Mouse (Mus musculus) layer of hippocampus, postnatal 14 days (tissue): ENCODE measurements at regions not wholly inside any gene's neighbourhood (a gene's known extent, or its start where the extent isn't known, plus 50 kb on each side); places are given as distances from the start of the nearest gene placed in this dataset.
"Not testable (repeated sequence)": the region's sequence is repeated elsewhere in the genome, so short reads cannot be mapped to it uniquely, and the experiment has no call there.

ENCODE experiments used
- DNase-seq, 2 experiments: peaks; one replicate each; pipeline ENCODE4 v3.0.0; 2021 to 2022; ENCODE audit warnings: low spot score in 2 of 2, mixed read lengths in 1 of 2

GRCm38 (mm10) chr10:33027055-33027454 is 53.3 kb upstream of the Trdn start:
- DNase-seq: no peak

GRCm38 (mm10) chr10:33022254-33022653 is 58.1 kb upstream of the Trdn start:
- no peak for DNase-seq

DNA sequence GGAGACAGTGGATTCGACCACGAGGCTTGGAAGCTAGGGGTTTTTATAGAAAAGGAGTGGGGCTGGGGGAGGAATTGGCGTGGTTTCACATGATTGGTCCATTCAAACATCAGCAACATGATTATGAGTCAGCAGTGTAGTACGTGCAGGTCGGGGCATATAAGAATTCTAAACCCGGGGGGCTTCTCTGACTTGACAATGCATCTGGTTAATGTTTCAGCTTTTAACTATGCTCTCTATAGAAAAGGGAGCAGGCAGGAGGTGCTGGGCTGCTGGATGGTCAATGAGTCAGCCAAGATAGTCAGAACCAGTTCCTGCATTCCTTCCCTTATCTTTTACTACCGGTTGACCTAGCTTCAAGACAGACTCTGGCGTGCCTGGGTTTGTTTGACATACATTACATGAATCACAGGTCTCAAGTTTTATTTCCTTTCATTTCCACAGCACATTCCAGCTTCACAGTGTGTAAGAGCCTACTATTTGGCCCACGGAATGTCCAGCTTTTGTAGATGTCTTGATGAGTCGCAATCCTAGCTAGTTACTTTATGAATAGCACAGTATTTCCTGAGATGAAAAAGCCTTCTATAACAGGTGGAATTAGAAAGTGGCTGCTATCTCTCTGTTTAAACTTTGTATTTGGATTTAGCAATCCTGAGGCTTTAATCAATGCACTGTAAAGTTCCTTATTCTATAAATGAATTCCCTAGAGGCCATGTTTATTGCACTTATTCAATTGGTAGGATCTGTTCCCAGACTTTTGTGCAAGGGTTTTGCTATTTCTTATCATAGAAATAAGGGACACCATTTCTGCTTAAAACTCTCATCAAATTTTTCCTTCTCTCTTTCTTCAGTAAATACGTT is 94.7 kb upstream of the Nkain2 start:
- DNase-seq: no peak

GRCm38 (mm10) chr10:32958286-32959043 is 68.2 kb upstream of the Nkain2 start:
- not testable (repeated sequence) for DNase-seq

- DNase-seq: not testable (repeated sequence)
Observed at GRCm38 (mm10) chr10:32957476-32957875, 67.2 kb upstream of the Nkain2 start.

GRCm38 (mm10) chr10:32953771-32954170 is 63.5 kb upstream of the Nkain2 start:
- DNase-seq: not testable (repeated sequence)

DNA sequence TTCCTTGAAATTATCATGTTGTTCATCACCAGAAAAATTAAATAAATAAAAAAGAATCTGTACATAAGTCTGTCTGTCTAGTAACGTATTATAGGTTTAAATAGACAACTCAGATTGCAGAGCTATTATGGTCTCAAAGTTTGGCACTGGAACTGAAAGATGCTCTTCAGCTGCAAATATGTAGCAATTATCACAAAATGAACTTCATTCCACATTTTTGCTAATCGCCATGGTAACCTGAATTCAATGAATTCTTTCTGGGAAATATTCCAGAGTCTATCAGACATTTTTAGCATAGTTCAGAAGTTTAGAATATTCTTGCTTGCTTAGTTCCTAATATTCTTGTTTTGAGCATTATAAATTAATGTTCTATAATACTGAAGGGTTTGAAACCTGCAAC is 62.2 kb upstream of the Nkain2 start:
- peak in 1 of 2 experiments; percentile 68 for DNase-seq

DNA sequence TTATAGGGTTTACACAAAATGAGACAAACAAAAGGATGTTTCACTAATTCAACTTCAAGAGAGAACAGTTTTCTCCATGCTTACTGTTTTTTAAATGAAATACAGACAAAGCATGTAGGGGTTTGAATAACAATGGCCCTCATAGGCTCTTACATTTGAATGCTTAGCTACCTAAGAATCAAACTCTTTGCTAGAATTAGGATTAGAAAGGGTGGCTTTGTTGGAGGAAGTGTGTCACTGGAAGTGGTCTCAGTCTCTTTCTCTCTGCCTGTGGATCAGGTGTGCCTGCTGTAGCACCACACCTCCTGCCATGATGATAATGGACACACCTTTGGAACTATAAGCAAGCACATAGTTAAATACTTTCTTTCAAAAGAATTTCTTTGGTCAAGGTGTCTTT is 52.8 kb upstream of the Nkain2 start:
- DNase-seq: no peak
